Mouse (Mus musculus) liver, postnatal 0 days (tissue): ENCODE data around the gene Mier1. TPM values are rescaled to one million over a fixed set of nuclear protein-coding genes. Genes with fewer than 3 reads are reported as not detected.

Experiments
- ATAC-seq: fragments of 200-750 bp; cut with Nextera tagmentation; 2 replicates; pipeline ENCODE4 v1.8.0; 2017; ENCODE audit warnings: mild to moderate bottlenecking, moderate library complexity
- DNase-seq: peaks from one replicate; pipeline ENCODE4 v3.0.0-alpha.2; 2016
- H3K27ac ChIP-seq: fragments of 300-500 bp; sonication (generic); 2 replicates; pipeline ENCODE4 v1.5.1; 2014; ENCODE audit warnings: antibody characterized with exemption, moderate library complexity, mild to moderate bottlenecking, low read depth
- H3K27me3 ChIP-seq: fragments of 300-500 bp; sonication (generic); 2 replicates; pipeline ENCODE4 v1.6.1; 2014; ENCODE audit warnings: low read length, control low read depth, mixed read lengths; ENCODE audit not compliant: insufficient read depth
- H3K36me3 ChIP-seq: fragments of 300-500 bp; sonication (generic); replicated peaks from 2 replicates; pipeline ENCODE4 v1.6.1; 2014; ENCODE audit warnings: mild to moderate bottlenecking, control low read depth, low read length, moderate library complexity, mixed read lengths; ENCODE audit not compliant: insufficient read depth
- H3K4me1 ChIP-seq: fragments of 300-500 bp; sonication (generic); 2 replicates; pipeline ENCODE4 v1.6.1; 2014; ENCODE audit warnings: antibody characterized with exemption, mild to moderate bottlenecking, control low read depth; ENCODE audit not compliant: insufficient read depth
- H3K4me2 ChIP-seq: fragments of 300-500 bp; sonication (generic); 2 replicates; pipeline ENCODE4 v1.6.1; 2014; ENCODE audit warnings: low read depth, mild to moderate bottlenecking, low read length, moderate library complexity, mixed read lengths
- H3K4me3 ChIP-seq: fragments of 300-500 bp; sonication (generic); 2 replicates; pipeline ENCODE4 v1.5.1; 2014; ENCODE audit warnings: low read depth, low read length
- H3K9ac ChIP-seq: fragments of 300-500 bp; sonication (generic); replicated peaks from 2 replicates; pipeline ENCODE4 v1.6.1; 2014; ENCODE audit warnings: mild to moderate bottlenecking, moderate library complexity
- H3K9me3 ChIP-seq: fragments of 300-500 bp; sonication (generic); 2 replicates; pipeline ENCODE4 v1.6.1; 2016; ENCODE audit warnings: mild to moderate bottlenecking, control low read depth, low read length, mixed read lengths
- CTCF ChIP-seq: sonication (generic); IDR thresholded peaks from 2 replicates; pipeline ENCODE4 v1.5.1; 2016; ENCODE audit warnings: antibody characterized with exemption, low read depth
- EP300 ChIP-seq: IDR thresholded peaks from 2 replicates; pipeline ENCODE4 v1.6.1; 2016; ENCODE audit warnings: antibody characterized with exemption, low read depth, mild to moderate bottlenecking
- WGBS: fragments of 180-500 bp; shearing (Covaris S2); extraction: QIAGEN DNeasy Blood & Tissue Kit; methylation state at CpG from one replicate; pipeline ENCODE4 v1.1.7; 2014; ENCODE audit not compliant: insufficient replicate concordance; 5-methylcytosine and 5-hydroxymethylcytosine counted together
- polyA plus RNA-seq: library from polyadenylated mRNA; unstranded; fragments of >200 nt; fragmentation: Nextera tagmentation; extraction: Ambion mirVana; gene quantifications from 2 replicates; pipeline ENCODE4 v1.2.1, GENCODE M21; 2015

Mier1 gene
- polyA plus RNA-seq, 1 experiment from 2014 or later, result 25.4 TPM

DNA sequence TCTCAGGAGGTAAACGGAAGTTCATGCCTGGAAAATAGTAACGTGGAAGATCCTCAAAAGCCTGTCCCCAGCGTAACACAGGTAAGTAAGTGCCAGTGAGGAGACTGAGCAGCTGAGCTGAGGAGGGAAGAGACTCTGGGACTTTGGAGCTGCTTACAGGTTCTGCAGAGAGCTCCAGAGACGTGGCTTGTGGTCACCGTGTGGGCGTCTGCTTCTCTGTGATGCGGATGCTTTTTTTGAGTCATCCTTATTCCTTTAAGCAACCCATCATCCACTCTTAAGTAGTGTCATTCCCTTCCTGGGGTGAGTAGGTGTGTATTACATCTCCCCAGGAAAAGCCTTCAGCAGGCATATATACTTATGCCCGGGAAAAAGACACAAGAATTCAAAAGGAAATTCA lies 18.3 kb upstream of the Mier1 start:
- ATAC-seq (no peak), DNase-seq (no peak)
- Histone ChIP-seq H3K4me1 (no peaks in the 10 kb centered on the region), H3K4me2 (no peak overlapping the region), H3K27ac (no peak overlapping the region), H3K4me3 (no peak overlapping the region), H3K9me3 (no peaks in the 10 kb centered on the region), H3K27me3 (no peaks in the 10 kb centered on the region), H3K9ac (no peak overlapping the region), H3K36me3 (no peaks in the 10 kb centered on the region)
- TF ChIP-seq CTCF (no peak), EP300 (no peak)
- WGBS, result 82% methylated on average over 8 of the region's 8 CpGs

DNA sequence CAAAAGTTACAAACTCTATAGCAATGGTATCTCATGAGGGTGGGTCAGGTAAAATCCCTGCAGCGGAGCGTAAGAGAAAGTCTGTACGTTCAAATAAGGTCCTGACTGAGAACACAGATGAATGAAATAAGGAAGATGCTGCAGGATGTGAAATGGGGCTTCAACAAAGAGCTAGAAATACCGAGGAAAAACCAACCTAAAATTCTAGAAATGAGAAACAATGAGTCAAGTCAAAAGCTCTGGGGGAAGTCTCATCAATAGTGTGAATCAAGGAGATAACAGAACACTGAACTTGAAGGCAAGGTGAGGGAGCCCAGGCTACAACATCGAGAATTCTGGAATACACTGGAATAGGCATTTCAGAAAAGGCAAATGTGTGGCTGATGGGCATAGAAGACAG lies 15.7 kb upstream of the Mier1 start:
- ATAC-seq, result no peak
- Histone ChIP-seq H3K4me1 (no peaks in the 10 kb centered on the region), H3K9ac (no peak overlapping the region), H3K36me3 (no peaks in the 10 kb centered on the region), H3K4me2 (no peak overlapping the region), H3K4me3 (no peak overlapping the region), H3K27ac (no peak overlapping the region), H3K27me3 (no peaks in the 10 kb centered on the region), H3K9me3 (no peaks in the 10 kb centered on the region)
- WGBS, result 83% methylated on average over 5 of the region's 5 CpGs
- TF ChIP-seq CTCF, result no peak
- TF ChIP-seq EP300, result no peak
- no peak for DNase-seq

DNA sequence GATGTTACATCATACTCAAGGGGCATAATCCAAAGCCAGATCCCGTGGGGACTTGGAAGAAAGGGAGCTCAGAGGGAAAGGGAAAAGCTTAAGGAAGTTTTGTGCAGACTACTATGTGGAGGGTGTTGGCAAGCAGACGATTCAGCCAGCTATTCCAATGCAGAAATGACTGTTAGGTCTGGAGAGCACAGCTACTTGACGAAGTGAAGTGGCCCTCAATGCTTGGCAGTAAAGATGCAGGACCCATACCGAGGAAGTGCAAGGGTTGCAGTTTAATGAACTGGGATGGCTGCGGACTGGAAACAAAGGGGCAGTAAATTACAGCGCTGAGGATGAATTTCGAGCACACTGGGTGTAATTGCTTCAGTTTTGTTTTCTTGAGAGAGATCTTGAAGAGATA lies 1.5 kb upstream of the Mier1 start:
- 61% methylated on average over 7 of the region's 7 CpGs for WGBS
- H3K4me1 ChIP-seq, result peaks cover 19% of the 10 kb centered on the region
- TF ChIP-seq EP300 (no peak), CTCF (no peak)
- no peak overlapping the region for H3K9ac ChIP-seq
- H3K27me3 ChIP-seq, result no peaks in the 10 kb centered on the region
- H3K27ac ChIP-seq, result no peak overlapping the region
- no peaks in the 10 kb centered on the region for H3K9me3 ChIP-seq
- peak overlapping the region; percentile 99 for H3K4me2 ChIP-seq
- DNase-seq (no peak), ATAC-seq (no peak)
- peak overlapping the region; percentile 98 for H3K4me3 ChIP-seq
- peaks cover 5% of the 10 kb centered on the region for H3K36me3 ChIP-seq

DNA sequence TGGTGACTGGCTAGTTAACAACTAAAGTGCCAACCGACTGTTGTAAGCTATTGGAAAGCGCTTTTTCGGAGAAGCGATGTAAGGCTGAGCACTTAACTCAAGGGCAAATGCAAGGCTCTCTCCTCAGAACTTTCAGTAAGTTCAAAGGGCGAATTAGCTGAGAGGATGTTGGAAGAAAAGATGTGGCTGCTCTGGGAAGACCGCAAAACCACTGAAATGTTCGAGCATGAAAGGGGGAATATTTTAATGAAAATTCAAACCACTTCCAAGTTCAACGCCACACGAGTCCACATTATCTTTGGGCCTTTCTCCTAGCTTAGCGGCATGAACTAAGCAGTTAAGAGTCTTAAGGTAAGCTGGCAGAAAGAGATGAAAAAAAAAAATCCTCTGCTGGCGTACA lies 788 bp upstream of the Mier1 start:
- TF ChIP-seq EP300 (no peak), CTCF (no peak)
- no peak for DNase-seq
- H3K36me3 ChIP-seq, result peaks cover 5% of the 10 kb centered on the region
- H3K9ac ChIP-seq, result peak overlapping the region; percentile 87
- peak overlapping the region; percentile 98 for H3K4me3 ChIP-seq
- 9% methylated on average over 11 of the region's 11 CpGs for WGBS
- no peaks in the 10 kb centered on the region for H3K27me3 ChIP-seq
- H3K4me2 ChIP-seq, result peak overlapping the region; percentile 99
- no peaks in the 10 kb centered on the region for H3K9me3 ChIP-seq
- peaks cover 19% of the 10 kb centered on the region for H3K4me1 ChIP-seq
- H3K27ac ChIP-seq, result peak overlapping the region; percentile 99; the same call in 1 of the 2 replicates
- no peak for ATAC-seq

DNA sequence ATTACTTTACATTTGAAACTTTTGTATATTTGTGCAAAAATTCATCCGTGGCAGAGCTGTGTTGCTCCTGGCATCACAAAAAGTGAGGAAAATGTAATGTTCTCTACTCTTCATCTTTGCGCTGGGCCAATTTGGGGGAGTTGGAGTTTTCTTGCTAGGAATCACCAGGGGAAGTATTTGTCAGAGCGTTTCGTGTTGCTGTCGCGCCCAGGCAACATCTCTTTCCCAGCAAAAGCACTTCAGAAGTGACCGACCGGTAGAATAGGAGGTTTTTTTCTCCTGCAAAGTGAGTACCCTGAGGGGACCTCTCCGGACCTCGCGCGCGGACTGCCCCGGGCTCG lies 4.7 kb downstream of the Mier1 start:
- peaks cover 24% of the 10 kb centered on the region for H3K4me1 ChIP-seq
- H3K4me2 ChIP-seq, result peak overlapping the region; percentile 66
- H3K4me3 ChIP-seq, result peak overlapping the region; percentile 90
- no peaks in the 10 kb centered on the region for H3K27me3 ChIP-seq
- H3K9me3 ChIP-seq, result no peaks in the 10 kb centered on the region
- WGBS, result 1% methylated on average over 14 of the region's 15 CpGs
- DNase-seq (no peak), ATAC-seq (no peak)
- peak overlapping the region; percentile 95 for H3K9ac ChIP-seq
- peaks cover 5% of the 10 kb centered on the region for H3K36me3 ChIP-seq
- TF ChIP-seq EP300, result no peak
- TF ChIP-seq CTCF, result no peak
- H3K27ac ChIP-seq, result peak overlapping the region; percentile 99

DNA sequence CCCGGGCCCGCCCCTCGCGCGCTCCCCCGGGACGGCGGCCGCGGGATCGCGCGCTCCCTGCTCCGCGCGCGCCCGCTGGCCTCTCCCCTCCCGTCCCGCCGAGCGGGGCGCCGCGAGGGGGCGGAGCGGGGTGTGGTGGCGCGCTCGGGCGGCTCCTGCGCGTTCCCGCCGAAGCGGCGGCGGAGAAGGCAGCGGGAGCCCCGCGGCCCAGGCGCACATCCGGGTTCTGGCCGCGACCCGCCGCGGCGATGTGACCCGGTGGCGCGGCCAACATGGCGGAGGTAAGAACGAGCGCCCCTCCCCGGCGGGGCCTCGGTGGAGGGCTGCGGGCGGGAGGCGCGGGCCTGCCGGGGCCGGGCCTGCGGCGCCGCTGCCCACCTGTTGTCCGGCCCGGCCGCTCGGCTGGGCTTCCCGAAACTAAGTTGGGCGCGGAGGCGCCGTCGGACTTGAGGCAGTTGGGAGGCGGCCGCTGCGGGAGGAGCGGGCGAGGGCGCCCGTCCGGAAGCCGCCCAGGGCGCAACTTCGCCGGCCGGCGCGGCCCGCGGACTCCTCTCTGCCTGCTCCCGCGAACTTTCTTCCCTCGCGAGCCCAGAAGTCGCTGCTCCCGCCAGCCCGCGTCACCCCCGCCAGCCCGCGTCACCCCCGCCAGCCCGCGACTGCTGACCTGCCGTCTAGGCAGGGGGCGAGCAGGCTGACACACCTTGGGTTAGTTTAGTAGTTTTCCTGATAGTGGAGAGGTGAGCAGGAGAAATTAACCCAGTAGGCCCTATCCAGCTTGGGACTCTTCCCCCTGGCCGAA lies 5.2 kb downstream of the Mier1 start:
- Histone ChIP-seq H3K9me3 (no peaks in the 10 kb centered on the region), H3K36me3 (peaks cover 5% of the 10 kb centered on the region), H3K27ac (peak overlapping the region; percentile 99), H3K4me1 (peaks cover 24% of the 10 kb centered on the region), H3K9ac (peak overlapping the region; percentile 95), H3K27me3 (no peaks in the 10 kb centered on the region), H3K4me2 (peak overlapping the region; percentile 66), H3K4me3 (peak overlapping the region; percentile 90)
- ATAC-seq (peak; percentile 77), DNase-seq (peak; percentile 88)
- TF ChIP-seq CTCF, result peak; percentile 16; the same call in 1 of the 2 replicates
- no peak for TF ChIP-seq EP300
- WGBS, result under 1% methylated on average over 68 of the region's 111 CpGs
